Mouse (Mus musculus) stomach, postnatal 0 days (tissue): Measurements from ENCODE around the gene Ccl28.

Experiments used
- CTCF ChIP-seq: IDR thresholded peaks from 2 replicates; pipeline ENCODE4 v1.5.1; 2016; ENCODE audit warnings: antibody characterized with exemption, low read depth, mild to moderate bottlenecking, moderate library complexity
- EP300 ChIP-seq: optimal IDR thresholded peaks from 2 replicates; pipeline ENCODE3; 2016; ENCODE audit warnings: antibody characterized with exemption

- TF ChIP-seq CTCF (no peak), EP300 (no peak)
These were observed 14.2 kb downstream of the Ccl28 start for GRCm38 (mm10) chr13:119637837-119638236.
